In genomic region chr7:107400061-107400799, GRCm38 (mm10) we compare ENCODE assay signal across 15 mouse cellular contexts. TPM values are rescaled to one million over a fixed set of nuclear protein-coding genes. Genes with fewer than 3 reads are reported as not detected.
DNase-seq lines count a peak whose midpoint lies in the region; ATAC-seq lines count a peak whose summit lies in the region.
"Had no signal": no experiment of that assay in that cellular context is flagged by ENCODE, and none has a peak within 500 bp of the region (broad histone marks: within the 10 kb centered on the region; RNA-seq: fewer than 3 reads in every experiment).

No protein-coding gene starts in this region.

- H3K4me2 ChIP-seq in forebrain, embryonic 14.5 days (ENCODE audit: low read length): no peak overlapping the region
- no peak overlapping the region for H3K4me2 ChIP-seq in forebrain, embryonic 11.5 days (ENCODE audit: low read depth, low read length, severe bottlenecking)
- H3K4me2 ChIP-seq: liver, embryonic 15.5 days; midbrain, embryonic 11.5 days had no signal

- H3K9me3 ChIP-seq in forebrain, embryonic 14.5 days (replicated peaks; ENCODE audit: control insufficient read depth, low read length): no peaks in the 10 kb centered on the region
- no peaks in the 10 kb centered on the region for H3K9me3 ChIP-seq in forebrain, embryonic 11.5 days (ENCODE audit: control insufficient read depth, low read length)
- H3K9me3 ChIP-seq: embryonic facial prominence, embryonic 10.5 days; hindbrain, embryonic 10.5 days; liver, embryonic 15.5 days had no signal

- WGBS in forebrain, embryonic 14.5 days: 80% methylated on average over 15 of the region's 15 CpGs
- WGBS in forebrain, embryonic 11.5 days: 93% methylated on average over 15 of the region's 15 CpGs

- H3K27me3 ChIP-seq in forebrain, embryonic 14.5 days (replicated peaks; ENCODE audit: control insufficient read depth, insufficient read depth, low read length): no peaks in the 10 kb centered on the region
- no peaks in the 10 kb centered on the region for H3K27me3 ChIP-seq in forebrain, embryonic 11.5 days (ENCODE audit: control insufficient read depth, insufficient read depth, low read length)
- H3K27me3 ChIP-seq: liver, embryonic 15.5 days had no signal

- no peak overlapping the region for H3K9ac ChIP-seq in forebrain, embryonic 14.5 days (ENCODE audit: low read length)
- no peak overlapping the region for H3K9ac ChIP-seq in forebrain, embryonic 11.5 days (ENCODE audit: low read length)
- H3K9ac ChIP-seq: liver, embryonic 15.5 days had no signal

- DNase-seq in forebrain, embryonic 14.5 days (ENCODE audit: low spot score): peak; percentile 55
- DNase-seq in forebrain, embryonic 11.5 days (ENCODE audit: low spot score): no peak
- peak; percentile 95 to 98 for DNase-seq in cerebellum, postnatal 25 days
- DNase-seq in layer of hippocampus, adult 9-11 months: peak; percentile 47
- DNase-seq in right cerebral cortex, postnatal 10 days (ENCODE audit: low spot score in 2 of 2): peak; percentile 77 to 78
- no peak for DNase-seq in testis, postnatal 14 days (ENCODE audit: low spot score)
- DNase-seq in kidney, adult 8-10 months: no peak
- DNase-seq in heart, adult 11 months: no peak
- DNase-seq: adrenal gland, postnatal 14 days; gastrocnemius, postnatal 36 days; kidney, postnatal 36 days had no signal

- no peak overlapping the region for H3K27ac ChIP-seq in forebrain, embryonic 14.5 days (ENCODE audit: low read depth, low read length)
- H3K27ac ChIP-seq in forebrain, embryonic 11.5 days (ENCODE audit: low read depth, low read length): no peak overlapping the region
- H3K27ac ChIP-seq: embryonic facial prominence, embryonic 10.5 days; hindbrain, embryonic 10.5 days; liver, embryonic 15.5 days had no signal

- no peak overlapping the region for H3K4me3 ChIP-seq in forebrain, embryonic 14.5 days (ENCODE audit: low read depth, low read length)
- H3K4me3 ChIP-seq in forebrain, embryonic 11.5 days (ENCODE audit: low read depth, low read length): no peak overlapping the region
- H3K4me3 ChIP-seq: embryonic facial prominence, embryonic 10.5 days; hindbrain, embryonic 10.5 days; liver, embryonic 15.5 days had no signal

- no peaks in the 10 kb centered on the region for H3K36me3 ChIP-seq in forebrain, embryonic 14.5 days (ENCODE audit: control insufficient read depth, insufficient read depth, low read length)
- no peaks in the 10 kb centered on the region for H3K36me3 ChIP-seq in forebrain, embryonic 11.5 days (ENCODE audit: control insufficient read depth, insufficient read depth, low read length)
- H3K36me3 ChIP-seq: embryonic facial prominence, embryonic 10.5 days; hindbrain, embryonic 10.5 days; liver, embryonic 15.5 days had no signal

- H3K4me1 ChIP-seq in forebrain, embryonic 14.5 days (ENCODE audit: control insufficient read depth, insufficient read depth, low read length): no peaks in the 10 kb centered on the region
- H3K4me1 ChIP-seq in forebrain, embryonic 11.5 days (replicated peaks; ENCODE audit: control insufficient read depth, insufficient read depth, low read length): no peaks in the 10 kb centered on the region
- H3K4me1 ChIP-seq: embryonic facial prominence, embryonic 10.5 days; hindbrain, embryonic 10.5 days; liver, embryonic 15.5 days had no signal

- ATAC-seq in forebrain, embryonic 14.5 days: peak; percentile 75; the same call in 1 of the 2 replicates
- no peak for ATAC-seq in forebrain, embryonic 11.5 days (replicated peaks; ENCODE audit: low FRiP score)

RNA-seq across cellular contexts. Expression of gene Syt9, which starts 29.7 kb away (rescaled TPM):
- 7.0 and 8.4 TPM in 2 replicates for polyA plus RNA-seq in forebrain, embryonic 14.5 days (2014; fragmentation: Nextera tagmentation; extraction: Ambion mirVana)
- 5.6 and 6.6 TPM in 2 replicates for polyA plus RNA-seq in forebrain, embryonic 11.5 days (2014; fragmentation: Nextera tagmentation; extraction: Ambion mirVana)

Comparison
In these comparisons a context has a peak if more than half of its experiments do, and no peak if none do; other contexts are left out.
1. DNase-seq: peak in forebrain, embryonic 14.5 days (single experiment), cerebellum, postnatal 25 days (2 of 2), layer of hippocampus, adult 9-11 months (single experiment) and right cerebral cortex, postnatal 10 days (2 of 2); none in forebrain, embryonic 11.5 days (single experiment), testis, postnatal 14 days (single experiment), kidney, adult 8-10 months (0 of 2) and heart, adult 11 months (single experiment).